Mouse (Mus musculus) forebrain, embryonic 14.5 days (tissue): ENCODE results near the gene Spsb4. TPM values are rescaled to one million over a fixed set of nuclear protein-coding genes. Genes with fewer than 3 reads are reported as not detected.
"Not testable (repeated sequence)": the region's sequence is repeated elsewhere in the genome, so short reads cannot be mapped to it uniquely, and the experiment has no call there.

ENCODE experiments used
- ATAC-seq: fragments of 200-750 bp; cut with Nextera tagmentation; 2 replicates; pipeline ENCODE4 v1.8.0; 2017; ENCODE audit warnings: mild to moderate bottlenecking, moderate library complexity
- DNase-seq: peaks from one replicate; pipeline ENCODE4 v3.0.0-alpha.2; 2015; ENCODE audit warnings: low spot score
- H3K27ac ChIP-seq: fragments of 300-500 bp; sonication (generic); 2 replicates; pipeline ENCODE4 v1.5.1; 2014; ENCODE audit warnings: low read depth, mild to moderate bottlenecking, control low read depth, low read length, moderate library complexity
- H3K27me3 ChIP-seq: fragments of 300-500 bp; sonication (generic); replicated peaks from 2 replicates; pipeline ENCODE4 v1.6.1; 2014; ENCODE audit warnings: low read length, control low read depth, mixed read lengths; ENCODE audit not compliant: control insufficient read depth, insufficient read depth
- H3K36me3 ChIP-seq: fragments of 300-500 bp; sonication (generic); 2 replicates; pipeline ENCODE4 v1.6.1; 2014; ENCODE audit warnings: low read length, control low read depth; ENCODE audit not compliant: control insufficient read depth, insufficient read depth
- H3K4me1 ChIP-seq: fragments of 300-500 bp; sonication (generic); 2 replicates; pipeline ENCODE4 v1.6.1; 2014; ENCODE audit warnings: antibody characterized with exemption, low read length, control low read depth; ENCODE audit not compliant: control insufficient read depth, insufficient read depth
- H3K4me2 ChIP-seq: fragments of 300-500 bp; sonication (generic); 2 replicates; pipeline ENCODE4 v1.6.1; 2014; ENCODE audit warnings: mild to moderate bottlenecking, control low read depth, low read length
- H3K4me3 ChIP-seq: fragments of 300-500 bp; sonication (generic); 2 replicates; pipeline ENCODE4 v1.5.1; 2014; ENCODE audit warnings: low read depth, low read length, control low read depth
- H3K9ac ChIP-seq: fragments of 300-500 bp; sonication (generic); 2 replicates; pipeline ENCODE4 v1.6.1; 2014; ENCODE audit warnings: mild to moderate bottlenecking, low read length, control low read depth, moderate library complexity
- H3K9me3 ChIP-seq: fragments of 300-500 bp; sonication (generic); replicated peaks from 2 replicates; pipeline ENCODE4 v1.6.1; 2016; ENCODE audit warnings: low read length, control low read depth, mixed read lengths; ENCODE audit not compliant: control insufficient read depth
- WGBS: fragments of 180-500 bp; shearing (Covaris S2); extraction: QIAGEN DNeasy Blood & Tissue Kit; methylation state at CpG from one replicate; pipeline ENCODE4 v1.1.7; 2014; 5-methylcytosine and 5-hydroxymethylcytosine counted together
- polyA plus RNA-seq: library from polyadenylated mRNA; unstranded; fragments of >200 nt; fragmentation: Nextera tagmentation; extraction: Ambion mirVana; gene quantifications from 2 replicates; pipeline ENCODE4 v1.2.1, GENCODE M21; 2014

The Spsb4 gene
- polyA plus RNA-seq, 1 experiment from 2014 or later, result 20.8 TPM

DNA sequence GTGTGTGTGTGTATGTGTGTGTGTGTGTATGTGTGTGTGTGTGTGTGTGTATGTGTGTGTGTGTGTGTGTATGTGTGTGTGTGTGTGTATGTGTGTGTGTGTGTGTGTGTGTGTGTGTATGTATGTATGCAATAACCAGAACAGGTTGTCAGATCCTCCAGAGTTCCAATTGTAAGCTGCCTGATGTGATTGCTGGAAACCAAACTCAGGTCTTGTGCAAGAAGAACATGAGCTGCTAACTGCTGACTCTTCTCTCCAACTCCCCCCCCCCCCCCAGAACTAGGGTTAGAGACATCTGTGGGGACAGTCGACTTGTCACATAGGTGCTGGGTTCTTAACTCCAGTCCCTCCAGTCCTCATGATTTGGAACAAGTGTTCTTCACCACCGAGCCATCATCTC is 82.2 kb downstream of the Spsb4 start:
- not testable (repeated sequence) for H3K9ac ChIP-seq, H3K4me3 ChIP-seq, H3K4me1 ChIP-seq, DNase-seq, ATAC-seq, H3K27ac ChIP-seq, H3K4me2 ChIP-seq, H3K9me3 ChIP-seq, H3K36me3 ChIP-seq, H3K27me3 ChIP-seq
- WGBS, result 100% methylated on average over 2 of the region's 2 CpGs

DNA sequence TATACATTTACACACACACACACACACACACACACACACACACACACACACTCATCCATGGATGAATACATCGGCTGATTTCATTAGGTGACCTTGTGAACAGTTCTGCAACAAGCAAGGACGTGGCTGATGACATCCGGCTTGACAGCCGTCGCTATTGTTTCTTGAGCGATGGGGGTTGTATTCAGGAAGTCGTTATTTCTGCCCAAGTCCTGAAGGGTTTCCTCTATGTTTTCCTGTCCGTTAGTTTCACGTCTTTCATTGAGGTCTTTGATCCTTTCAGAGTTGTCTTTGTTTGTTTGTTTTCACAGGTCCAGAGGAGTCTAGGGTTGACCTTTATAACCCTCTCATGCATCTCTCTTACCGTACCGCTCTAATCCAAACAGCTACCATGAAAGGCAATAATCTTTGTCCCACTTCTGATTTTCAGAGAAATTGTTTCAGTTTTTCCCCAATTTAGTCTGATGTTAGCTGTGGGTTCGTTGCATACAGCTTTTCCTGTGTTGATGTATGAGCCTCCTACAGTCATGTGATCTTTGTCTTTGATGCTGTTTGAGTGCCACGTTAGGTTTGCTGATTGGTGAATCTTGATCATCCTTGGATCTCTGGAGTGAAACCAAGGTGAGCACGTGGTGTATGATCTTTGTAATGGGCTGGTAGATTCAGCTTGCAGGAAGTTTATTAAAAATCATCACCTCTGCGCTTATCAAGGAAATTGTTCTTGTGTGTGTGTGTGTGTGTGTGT is 82.9 kb downstream of the Spsb4 start:
- no peak for ATAC-seq
- 54% methylated on average over 15 of the region's 15 CpGs for WGBS
- no peaks in the 10 kb centered on the region for H3K36me3 ChIP-seq
- H3K27me3 ChIP-seq, result no peaks in the 10 kb centered on the region
- H3K4me2 ChIP-seq, result no peak overlapping the region
- no peak overlapping the region for H3K9ac ChIP-seq
- no peak for DNase-seq
- H3K27ac ChIP-seq, result no peak overlapping the region
- no peak overlapping the region for H3K4me3 ChIP-seq
- H3K9me3 ChIP-seq, result no peaks in the 10 kb centered on the region
- no peaks in the 10 kb centered on the region for H3K4me1 ChIP-seq

DNA sequence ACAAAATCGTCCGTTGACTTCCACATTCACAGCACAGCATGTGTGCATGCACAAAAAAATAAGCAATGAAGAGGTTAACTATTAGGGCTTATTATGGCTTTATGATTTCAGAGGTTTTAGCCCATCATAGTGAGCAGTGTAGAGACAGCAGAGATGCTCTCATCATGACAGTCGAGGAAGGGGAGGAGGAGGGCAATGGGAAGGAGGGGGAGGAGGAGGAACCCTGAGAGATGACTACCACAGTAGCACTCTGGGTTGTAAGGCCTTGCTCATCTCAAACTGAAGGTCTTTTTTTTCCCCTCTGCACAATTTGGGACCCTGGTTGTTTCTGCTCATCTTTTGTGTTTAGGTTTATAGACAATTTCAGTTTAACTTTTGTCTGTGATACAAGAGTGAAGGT is 83.8 kb downstream of the Spsb4 start:
- DNase-seq (no peak), ATAC-seq (no peak)
- Histone ChIP-seq H3K27ac (no peak overlapping the region), H3K4me2 (no peak overlapping the region), H3K27me3 (no peaks in the 10 kb centered on the region), H3K36me3 (no peaks in the 10 kb centered on the region), H3K4me1 (no peaks in the 10 kb centered on the region), H3K4me3 (no peak overlapping the region), H3K9me3 (no peaks in the 10 kb centered on the region), H3K9ac (no peak overlapping the region)
- WGBS, result 86% methylated on average over 3 of the region's 3 CpGs

DNA sequence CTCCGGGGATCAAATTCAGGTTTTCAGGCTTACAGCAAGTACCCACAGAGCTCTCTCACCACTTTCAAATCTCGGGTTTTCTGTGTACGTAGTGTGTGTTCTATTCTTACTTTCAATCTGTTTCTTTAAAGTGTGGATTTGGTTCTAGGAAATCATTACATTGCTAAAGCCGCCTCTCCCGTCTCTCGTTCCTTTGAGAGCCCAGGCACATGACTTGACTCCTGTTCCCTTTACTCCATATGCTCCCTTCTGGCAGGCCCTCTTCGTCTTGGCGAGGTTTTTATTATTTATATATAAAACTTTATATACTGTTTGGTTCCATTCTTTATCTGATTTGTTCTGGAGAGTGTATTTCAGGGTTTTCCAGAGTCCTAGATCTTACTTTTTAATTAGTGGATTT is 85.9 kb downstream of the Spsb4 start:
- no peaks in the 10 kb centered on the region for H3K9me3 ChIP-seq

DNA sequence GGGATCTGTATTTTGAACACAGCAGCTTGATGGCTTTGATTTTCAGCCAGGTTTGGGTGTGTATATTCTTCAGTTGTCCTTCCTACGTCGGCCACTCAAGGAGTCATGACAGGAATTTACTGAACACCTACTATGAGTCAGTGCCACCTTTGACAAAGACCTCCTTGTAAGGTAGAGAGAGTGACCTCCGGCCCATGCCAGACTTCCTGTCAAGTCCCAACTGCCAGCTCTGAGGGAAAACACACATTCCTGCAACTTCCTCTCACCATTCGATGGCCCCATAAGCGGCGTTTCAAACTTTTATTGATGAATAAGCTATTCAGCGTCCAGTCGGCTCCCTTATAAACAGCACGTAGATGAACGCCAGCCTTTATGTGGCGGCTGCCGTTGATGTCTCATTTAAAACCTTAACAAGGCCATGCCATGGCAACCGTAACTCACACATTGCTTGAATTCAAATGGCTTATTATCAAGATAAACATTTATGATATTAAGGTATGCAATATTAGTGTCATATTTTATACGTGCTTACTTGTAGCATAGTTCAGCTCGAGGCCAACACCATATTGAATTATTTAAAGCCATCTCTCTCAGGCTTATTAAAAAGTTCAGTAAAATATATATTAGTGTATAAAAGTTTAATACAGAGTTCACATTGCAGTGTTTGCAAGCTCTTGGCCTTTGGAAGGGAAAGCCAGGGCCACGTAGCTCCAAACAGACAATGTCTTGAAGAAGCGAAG is 94.9 kb downstream of the Spsb4 start:
- DNase-seq (no peak), ATAC-seq (no peak)
- H3K27ac ChIP-seq, result no peak overlapping the region
- 93% methylated on average over 17 of the region's 17 CpGs for WGBS
- H3K4me2 ChIP-seq, result no peak overlapping the region
- no peak overlapping the region for H3K9ac ChIP-seq
- H3K9me3 ChIP-seq, result no peaks in the 10 kb centered on the region
- H3K27me3 ChIP-seq, result no peaks in the 10 kb centered on the region
- H3K4me3 ChIP-seq, result no peak overlapping the region
- no peaks in the 10 kb centered on the region for H3K36me3 ChIP-seq
- no peaks in the 10 kb centered on the region for H3K4me1 ChIP-seq

More for the DNA sequence above, 85.9 kb downstream of the Spsb4 start:
- no peak for DNase-seq
- Histone ChIP-seq H3K27me3 (no peaks in the 10 kb centered on the region), H3K9ac (no peak overlapping the region), H3K36me3 (no peaks in the 10 kb centered on the region), H3K4me1 (no peaks in the 10 kb centered on the region), H3K4me3 (no peak overlapping the region), H3K27ac (no peak overlapping the region), H3K4me2 (no peak overlapping the region)
- ATAC-seq, result no peak
- WGBS, result 85% methylated on average over 8 of the region's 8 CpGs

DNA sequence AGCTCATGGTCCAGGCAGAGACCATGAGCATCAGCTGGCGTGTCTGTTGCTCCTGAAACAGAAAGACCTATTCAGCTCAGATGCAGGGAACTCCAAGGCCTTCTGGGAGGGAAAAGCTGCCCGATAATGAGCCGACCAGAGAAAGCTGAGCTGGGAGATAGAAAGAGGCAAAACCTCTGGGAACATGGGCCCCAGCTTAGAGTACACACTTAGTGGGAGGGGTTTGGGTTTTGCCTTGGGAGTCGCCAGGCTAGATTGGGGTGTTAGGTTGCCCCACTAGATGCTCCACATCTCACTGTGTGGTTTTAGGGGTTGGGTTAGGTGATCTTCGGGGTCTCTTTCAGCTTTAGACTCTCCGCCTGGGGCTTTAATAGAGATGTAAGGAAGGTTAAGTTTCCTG is 95.5 kb downstream of the Spsb4 start:
- H3K27ac ChIP-seq, result no peak overlapping the region
- no peak overlapping the region for H3K9ac ChIP-seq
- H3K4me2 ChIP-seq, result no peak overlapping the region
- H3K4me3 ChIP-seq, result no peak overlapping the region
- ATAC-seq (no peak), DNase-seq (no peak)
- no peaks in the 10 kb centered on the region for H3K4me1 ChIP-seq
- H3K36me3 ChIP-seq, result no peaks in the 10 kb centered on the region
- WGBS, result 82% methylated on average over 6 of the region's 6 CpGs
- no peaks in the 10 kb centered on the region for H3K27me3 ChIP-seq
- H3K9me3 ChIP-seq, result no peaks in the 10 kb centered on the region

DNA sequence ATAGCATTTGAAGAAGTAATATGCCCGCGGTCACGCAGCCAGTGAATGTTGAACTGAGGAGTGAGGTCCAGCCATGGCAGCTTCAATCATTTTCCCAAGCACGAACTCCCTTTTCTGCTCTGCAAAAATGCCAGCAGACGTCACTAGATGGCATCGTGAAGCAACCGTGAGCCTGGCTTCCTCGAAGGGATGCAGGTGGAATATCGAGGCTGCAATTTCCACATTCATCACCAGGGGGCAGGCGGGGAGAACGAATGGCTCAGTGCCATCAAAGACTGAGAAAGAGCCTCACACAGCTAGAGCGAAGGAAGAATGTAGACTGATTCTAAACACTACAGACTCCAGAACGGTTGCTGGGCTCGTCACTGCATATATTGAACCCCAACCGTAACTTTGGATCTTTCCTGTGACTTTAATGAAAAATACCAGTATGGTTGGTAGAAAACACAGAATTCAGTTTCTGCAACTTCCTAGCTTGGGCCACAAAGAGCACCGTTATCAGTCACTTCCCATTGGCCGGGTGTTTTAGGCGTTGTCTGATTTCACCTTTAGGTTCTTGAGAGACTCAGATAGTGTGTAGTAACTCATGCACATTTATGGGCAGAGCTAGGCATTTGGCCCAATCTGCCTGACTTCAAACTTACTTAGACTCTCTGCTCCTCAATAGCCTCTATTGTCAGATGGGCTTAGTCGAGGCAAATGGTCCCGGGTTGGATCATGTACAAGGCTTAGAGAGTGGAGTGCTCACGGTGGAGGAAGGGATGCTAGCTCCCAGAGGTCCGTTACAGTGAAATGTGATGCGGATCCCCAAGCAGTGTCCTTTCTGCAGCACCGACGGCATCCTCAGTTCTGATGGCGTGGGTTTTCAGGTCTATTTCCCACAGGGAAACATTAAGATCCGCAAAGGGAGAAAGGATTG is 101.8 kb downstream of the Spsb4 start:
- Histone ChIP-seq H3K4me2 (no peak overlapping the region), H3K4me3 (no peak overlapping the region), H3K36me3 (no peaks in the 10 kb centered on the region), H3K9me3 (no peaks in the 10 kb centered on the region), H3K9ac (no peak overlapping the region), H3K4me1 (no peaks in the 10 kb centered on the region), H3K27me3 (no peaks in the 10 kb centered on the region), H3K27ac (no peak overlapping the region)
- ATAC-seq, result peak; percentile 94
- WGBS, result 38% methylated on average over 27 of the region's 27 CpGs
- DNase-seq, result peak; percentile 97

DNA sequence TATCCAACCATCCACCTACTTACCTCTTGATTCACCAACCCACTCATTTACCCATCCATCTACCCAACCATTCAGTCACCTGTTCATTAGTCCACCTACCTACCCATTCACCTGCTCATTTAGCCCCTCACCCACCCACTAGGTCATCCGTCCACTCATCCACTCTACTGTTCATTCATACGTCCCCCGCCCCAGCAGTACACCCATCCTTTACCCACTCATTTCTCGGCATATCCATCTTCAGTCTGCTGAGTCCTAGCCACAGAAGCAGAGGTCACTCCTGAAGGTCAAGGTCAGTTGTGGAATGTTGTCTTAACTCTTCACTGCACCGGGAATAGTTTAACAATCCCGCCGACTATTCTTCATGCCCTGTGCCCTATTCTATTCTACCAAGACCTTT is 102.6 kb downstream of the Spsb4 start:
- H3K9me3 ChIP-seq, result no peaks in the 10 kb centered on the region
- H3K4me3 ChIP-seq, result no peak overlapping the region
- H3K4me2 ChIP-seq, result no peak overlapping the region
- no peak overlapping the region for H3K27ac ChIP-seq
- no peaks in the 10 kb centered on the region for H3K36me3 ChIP-seq
- 75% methylated on average over 7 of the region's 7 CpGs for WGBS
- H3K27me3 ChIP-seq, result no peaks in the 10 kb centered on the region
- H3K9ac ChIP-seq, result no peak overlapping the region
- ATAC-seq, result peak; percentile 42
- DNase-seq, result no peak
- H3K4me1 ChIP-seq, result no peaks in the 10 kb centered on the region
